Mouse (Mus musculus): ENCODE measurements around the gene Chil1.

The Chil1 gene

DNA sequence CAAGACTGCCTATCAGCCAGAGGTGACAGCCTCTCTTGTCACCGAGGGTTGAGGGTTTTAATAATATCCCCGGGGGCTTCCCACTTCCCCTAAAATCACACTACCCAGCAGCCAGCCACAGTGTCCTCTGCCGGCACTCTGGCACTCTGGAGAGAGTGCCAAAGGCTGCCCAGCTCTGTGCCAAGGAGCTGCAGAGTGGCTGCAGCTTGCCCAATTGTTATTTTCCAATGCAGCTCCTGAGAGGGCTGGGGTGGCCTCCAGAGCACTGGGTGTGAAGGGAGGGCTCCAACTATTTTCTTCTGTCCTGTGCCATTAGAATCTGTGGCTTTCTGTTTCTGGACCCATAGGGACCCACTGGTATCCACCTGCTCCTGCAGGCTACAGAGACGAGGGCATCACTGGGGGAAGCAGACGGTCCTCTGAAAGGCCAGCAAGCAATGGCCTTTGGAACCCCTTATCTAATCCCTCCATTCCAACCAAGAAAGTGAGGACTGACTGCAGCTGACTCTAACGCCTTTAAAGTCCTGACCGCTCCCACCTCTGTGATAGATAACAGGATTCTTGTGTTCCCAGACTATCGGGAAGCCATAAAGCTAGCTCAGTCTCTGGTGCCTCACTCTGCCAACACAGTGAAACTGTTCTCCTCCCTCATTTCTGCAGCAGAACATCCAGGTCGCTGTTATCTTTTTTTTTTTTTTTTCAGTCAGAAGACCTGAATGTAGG lies 23.5 kb downstream of the Chil1 start:
- peak; percentile 93 for DNase-seq (ENCODE audit: low read depth, low spot score)

DNA sequence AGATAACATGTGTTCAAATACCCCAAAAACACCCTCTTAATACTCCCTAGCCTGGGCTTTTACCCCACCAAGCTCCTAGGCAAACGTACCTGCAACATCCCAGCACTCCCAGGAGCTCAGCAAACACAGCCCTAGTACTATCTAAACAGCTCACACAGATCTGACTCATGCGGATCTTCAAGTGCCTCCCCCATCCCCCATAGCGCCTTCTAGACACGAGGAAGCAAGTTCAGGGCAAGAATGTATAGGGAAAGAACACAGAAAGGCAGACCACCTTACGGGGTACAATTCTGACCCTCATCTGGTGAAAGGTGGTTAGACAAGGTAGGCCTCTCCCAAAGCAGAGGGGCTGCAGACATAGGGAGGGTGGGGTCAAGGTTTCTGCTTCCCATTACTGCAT lies 24.1 kb downstream of the Chil1 start:
- DNase-seq (ENCODE audit: low read depth, low spot score), result peak; percentile 86

DNA sequence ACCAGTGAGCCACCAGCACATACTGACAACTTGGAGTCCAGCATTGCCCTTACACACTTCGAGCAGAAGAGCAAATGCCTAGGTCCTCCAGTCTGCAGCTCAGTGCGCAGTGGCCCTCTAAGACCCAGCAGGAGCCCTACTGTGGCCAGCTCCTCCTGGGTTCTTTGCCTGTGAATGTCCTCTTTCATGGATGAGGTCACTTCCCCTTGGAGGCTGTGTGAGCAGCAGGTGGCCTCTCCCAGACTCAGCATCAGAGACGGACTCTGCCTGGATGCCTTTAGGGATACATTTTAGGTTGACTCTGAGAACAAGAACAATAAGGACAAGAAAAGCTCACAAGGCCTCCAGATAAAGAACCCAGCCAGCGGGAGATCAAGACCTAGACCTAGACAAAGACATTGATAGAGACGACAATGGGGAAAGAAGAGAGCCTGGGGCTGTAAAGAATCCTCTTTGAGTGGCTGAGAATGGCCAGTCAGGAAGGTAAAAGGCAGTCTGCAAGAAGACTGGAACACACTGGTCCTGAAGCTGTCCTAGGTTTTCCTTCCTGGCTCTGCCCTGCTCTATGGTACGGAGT lies 28.3 kb downstream of the Chil1 start:
- DNase-seq (ENCODE audit: low read depth, low spot score), result peak; percentile 79

DNA sequence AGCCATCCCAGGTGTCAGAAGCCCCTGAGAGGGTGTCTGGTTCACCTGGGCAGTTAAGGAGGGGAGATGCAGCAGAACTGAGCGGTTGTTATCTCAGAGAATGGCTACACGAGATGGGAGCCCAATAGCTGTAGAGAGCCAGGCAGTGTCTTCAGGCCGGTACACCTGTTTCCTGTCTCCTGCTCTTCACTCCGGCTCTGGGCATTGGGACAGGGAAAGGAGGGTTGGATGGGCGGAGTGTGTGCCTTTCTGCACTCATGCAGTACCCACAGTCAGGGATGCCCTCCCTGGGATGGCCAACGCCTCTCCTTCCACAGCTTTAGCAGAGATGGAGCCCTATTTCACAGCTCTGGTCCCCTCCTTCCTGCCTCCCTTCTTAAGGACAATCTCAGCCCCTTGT lies 29.1 kb downstream of the Chil1 start:
- peak; percentile 71 for DNase-seq (ENCODE audit: low read depth, low spot score)

GRCm38 (mm10) chr1:134211631-134212030 lies 29.7 kb downstream of the Chil1 start:
- no peak for DNase-seq (ENCODE audit: low read depth, low spot score)

DNA sequence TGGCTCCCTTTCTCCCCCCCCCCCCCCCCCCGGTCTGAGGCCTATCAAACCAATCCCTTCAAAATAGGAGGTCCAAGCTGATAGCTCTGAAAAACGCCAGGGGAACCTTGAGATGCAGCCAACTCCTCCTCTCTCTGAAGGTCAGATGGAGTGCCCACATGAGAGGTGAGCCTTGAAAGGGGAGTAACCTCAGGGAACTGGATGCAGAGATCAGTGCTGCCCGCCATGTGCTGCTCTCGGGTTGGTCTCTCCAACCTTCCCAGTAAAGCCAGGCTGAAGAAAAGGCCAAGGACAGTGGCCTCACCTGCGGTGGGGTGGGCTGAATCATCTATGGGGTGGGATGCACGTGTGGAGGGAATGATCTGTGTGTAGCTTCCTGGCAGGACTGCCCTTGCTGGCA lies 30.4 kb downstream of the Chil1 start:
- no peak for DNase-seq (ENCODE audit: low read depth, low spot score)

- DNase-seq (ENCODE audit: low read depth, low spot score), result peak; percentile 79
Observed at GRCm38 (mm10) chr1:134213405-134213804, 31.4 kb downstream of the Chil1 start.

GRCm38 (mm10) chr1:134215059-134215458 lies 33.1 kb downstream of the Chil1 start:
- DNase-seq (ENCODE audit: low read depth, low spot score), result no peak

- DNase-seq (ENCODE audit: low read depth, low spot score), result peak; percentile 41
Observed at GRCm38 (mm10) chr1:134215751-134216628, 34.0 kb downstream of the Chil1 start.

- DNase-seq (ENCODE audit: low read depth, low spot score), result no peak
Observed at GRCm38 (mm10) chr1:134216629-134216971, 34.6 kb downstream of the Chil1 start.

DNA sequence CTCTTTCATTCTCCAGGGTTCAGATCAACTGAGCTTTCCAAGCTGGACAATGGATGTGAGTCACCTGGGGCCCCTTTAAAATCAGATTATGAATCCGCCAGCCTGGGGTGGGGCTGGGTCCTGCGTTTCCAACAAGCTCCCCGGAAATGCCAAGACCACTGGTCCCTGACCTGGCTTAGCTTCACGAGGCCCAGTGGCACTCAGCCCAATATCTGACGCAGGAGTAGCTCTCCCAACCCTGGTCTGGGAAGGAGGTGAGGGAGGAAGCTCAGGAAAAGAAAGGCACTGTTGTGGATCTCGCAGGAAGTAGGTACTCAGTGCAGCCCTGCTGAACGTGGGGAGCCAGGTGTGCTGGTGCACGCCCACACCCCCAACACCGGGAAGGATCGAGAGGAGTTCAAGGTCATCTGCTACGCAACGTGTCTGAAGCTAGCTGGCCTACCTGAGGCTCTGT lies 35.1 kb downstream of the Chil1 start:
- no peak for DNase-seq (ENCODE audit: low read depth, low spot score)

- peak; percentile 52 for DNase-seq (ENCODE audit: low read depth, low spot score)
Observed at GRCm38 (mm10) chr1:134217942-134218341, 36.0 kb downstream of the Chil1 start.

DNA sequence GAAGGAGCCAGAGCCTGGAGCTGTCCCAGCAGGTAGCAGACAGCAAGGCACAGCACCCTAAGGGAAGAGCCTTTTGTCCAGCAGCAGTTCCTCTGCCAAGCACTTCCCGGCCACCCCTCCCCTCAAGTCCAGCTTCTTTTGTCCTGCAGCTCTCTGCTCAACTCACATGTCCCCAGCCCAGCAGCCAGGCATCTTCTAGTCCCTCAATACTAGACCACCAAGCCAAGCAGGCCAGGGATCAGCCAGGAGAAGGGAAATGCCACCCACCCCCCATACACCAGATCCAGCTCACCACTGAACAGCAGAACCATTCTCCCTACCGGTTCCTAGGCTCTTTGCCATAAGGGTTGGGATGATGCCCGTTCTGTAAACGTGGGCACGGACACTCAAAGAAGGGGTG lies 37.6 kb downstream of the Chil1 start:
- peak; percentile 40 for DNase-seq (ENCODE audit: low read depth, low spot score)

GRCm38 (mm10) chr1:134221172-134221571 lies 39.2 kb downstream of the Chil1 start:
- no peak for DNase-seq (ENCODE audit: low read depth, low spot score)

DNA sequence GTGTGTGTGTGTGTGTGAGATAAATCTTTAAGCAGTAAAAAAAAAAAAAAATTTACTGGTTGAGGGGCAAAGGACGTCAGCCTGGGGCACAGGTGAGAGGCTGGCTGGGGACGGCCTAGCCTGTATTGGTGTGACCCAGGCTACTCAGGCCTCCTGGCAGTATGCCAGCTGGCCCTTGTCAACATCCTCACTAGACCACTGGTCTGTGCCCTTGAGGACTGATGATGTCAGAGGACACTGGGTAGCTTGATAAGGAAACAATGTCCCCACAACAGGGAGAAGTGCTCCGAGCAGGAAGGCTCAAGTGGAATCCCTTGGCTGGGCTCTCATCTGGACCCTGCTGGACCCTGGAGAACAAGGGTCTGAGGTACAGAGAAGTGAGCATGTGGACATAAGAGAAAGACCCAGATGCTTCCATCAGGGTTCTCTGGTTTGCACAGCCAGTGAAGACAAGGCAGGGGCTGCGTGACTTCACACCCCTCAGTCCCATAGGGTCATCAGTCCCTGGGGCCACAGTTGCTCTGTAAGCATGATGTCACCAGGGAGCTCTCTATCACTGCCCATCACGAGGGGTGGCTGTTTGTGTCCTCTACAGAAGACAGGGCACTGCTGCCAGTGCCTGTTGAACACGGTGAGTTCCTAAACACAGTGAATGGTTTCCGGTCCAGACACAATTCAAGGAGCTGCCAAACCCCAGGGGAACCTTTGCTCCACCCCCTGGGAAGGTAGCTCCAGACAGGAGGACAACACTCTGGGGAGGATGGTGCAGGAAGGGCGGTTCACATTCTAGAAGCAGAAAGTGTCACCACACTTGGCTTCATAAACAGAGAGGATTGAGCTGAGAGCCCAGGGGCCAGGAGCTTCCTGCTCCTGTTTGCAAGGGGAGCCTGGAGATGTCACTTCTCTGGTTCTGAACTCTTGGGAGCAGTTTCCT lies 40.4 kb downstream of the Chil1 start:
- no peak for DNase-seq (ENCODE audit: low read depth, low spot score)

DNA sequence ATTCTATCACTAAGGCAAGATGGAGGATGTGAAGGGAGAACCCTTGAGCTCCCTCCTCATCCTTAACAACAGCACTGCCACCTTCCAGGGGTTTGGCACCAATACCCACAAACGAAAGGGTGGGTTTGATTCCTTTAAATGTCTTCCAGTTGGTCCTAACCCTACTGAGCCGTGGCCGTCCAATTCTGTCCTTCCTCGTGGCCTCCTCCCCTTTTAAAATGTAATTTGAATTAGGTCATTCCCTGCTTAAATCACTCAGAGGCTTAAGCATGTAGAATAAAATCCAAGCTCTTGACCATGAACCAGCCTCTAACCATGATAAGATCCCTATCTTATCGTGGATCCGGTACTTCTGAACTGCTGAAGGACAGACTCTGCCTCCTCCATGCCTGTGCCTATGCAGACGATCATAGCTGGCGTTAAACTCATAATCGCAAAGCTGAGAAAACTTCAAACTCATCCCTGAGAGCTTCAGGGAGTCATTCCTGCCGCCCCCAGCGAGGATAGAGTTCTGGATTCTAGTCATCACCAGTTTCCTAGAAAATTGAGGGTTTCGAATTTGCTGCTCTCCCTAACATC lies 42.8 kb downstream of the Chil1 start:
- no peak for DNase-seq (ENCODE audit: low read depth, low spot score)

DNA sequence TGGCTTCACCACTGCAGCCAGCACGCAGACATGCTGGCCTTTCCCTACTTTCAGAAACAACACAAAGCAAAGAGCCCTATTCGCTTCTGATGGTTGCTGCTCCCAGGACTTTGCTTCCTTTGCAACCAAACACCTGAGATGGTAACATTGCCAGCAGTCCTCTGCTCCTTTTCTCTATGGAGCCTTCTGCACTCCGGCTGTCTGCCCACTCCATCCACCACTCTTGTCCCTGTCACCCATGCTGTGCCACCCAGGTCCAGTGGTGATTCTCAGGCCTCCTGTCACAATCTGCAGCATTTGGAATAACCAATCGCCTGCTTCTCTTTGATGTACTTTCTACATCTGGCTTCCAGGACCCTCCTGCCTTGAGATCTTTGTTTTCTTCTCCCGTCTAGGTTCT lies 43.4 kb downstream of the Chil1 start:
- no peak for DNase-seq (ENCODE audit: low read depth, low spot score)

DNA sequence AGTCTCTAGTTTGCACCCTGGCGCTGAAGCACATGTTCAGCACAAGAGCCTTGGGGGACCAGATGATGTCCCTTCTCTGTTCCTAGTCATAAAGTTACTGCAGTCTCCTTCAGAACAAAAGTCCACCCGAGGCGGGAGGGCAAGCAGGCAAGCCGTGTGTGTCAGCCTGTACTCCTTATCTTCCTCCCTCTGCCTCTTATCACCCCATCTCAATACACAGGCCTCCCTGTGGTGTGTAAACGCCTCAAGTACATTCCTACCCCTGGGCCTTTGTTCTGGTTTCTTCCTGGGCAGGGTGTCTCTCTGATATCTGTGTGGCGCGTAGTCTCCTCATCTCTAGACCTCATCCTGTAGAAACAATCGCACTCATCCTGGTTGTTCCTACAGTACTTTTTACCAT lies 44.8 kb downstream of the Chil1 start:
- no peak for DNase-seq (ENCODE audit: low read depth, low spot score)

DNA sequence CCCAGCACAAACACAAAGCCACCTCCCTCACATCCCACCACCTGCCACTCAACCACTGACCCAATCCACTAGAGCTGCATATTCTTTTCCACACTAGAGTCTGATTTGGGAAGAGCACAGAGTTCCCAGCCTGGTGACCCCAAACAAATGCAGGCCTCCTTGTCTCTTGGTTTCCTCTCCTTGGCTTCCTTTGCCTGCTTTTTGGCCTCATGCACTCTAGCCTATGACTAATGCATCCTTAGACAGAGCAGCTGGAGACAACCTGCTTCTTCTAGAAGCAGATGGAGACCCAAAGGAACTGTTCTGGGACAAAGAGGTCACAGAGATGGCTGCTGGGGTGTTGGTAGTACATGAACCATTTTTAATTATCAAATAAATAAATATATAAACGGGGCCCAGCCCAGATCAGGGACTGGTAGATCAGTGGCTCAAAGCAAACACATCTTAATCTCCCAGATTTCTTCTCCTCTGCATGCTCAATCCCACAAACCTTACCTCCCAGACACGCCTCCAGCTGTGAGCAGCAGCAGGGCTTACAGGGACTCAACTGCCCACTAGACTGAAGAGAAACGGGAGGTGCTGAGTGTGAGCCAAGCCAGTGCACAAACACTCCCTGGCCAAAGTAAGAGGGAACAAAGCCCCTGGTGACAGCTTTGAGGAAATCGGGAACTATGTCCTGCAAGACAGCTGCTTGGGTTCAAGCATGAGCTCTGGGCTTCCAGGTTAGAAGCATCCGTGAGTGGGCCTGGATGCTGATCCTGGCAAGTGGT lies 48.0 kb downstream of the Chil1 start:
- DNase-seq (ENCODE audit: low read depth, low spot score), result peak; percentile 52

- peak; percentile 39 for DNase-seq (ENCODE audit: low read depth, low spot score)
Observed at GRCm38 (mm10) chr1:134230638-134231228, 48.8 kb downstream of the Chil1 start.

All from brain, adult 2 months (tissue).